Mouse (Mus musculus) induced T-regulatory cell, adult 2 months (primary cell): Measurements from ENCODE around the gene Cotl1.
A peak's percentile ranks its signal among the peaks of the same experiment; 100 is the strongest.

Experiments used
- DNase-seq: peaks from one replicate; pipeline ENCODE4 v3.0.0-alpha.2; 2012; ENCODE audit warnings: low read depth

The Cotl1 gene

GRCm38 (mm10) chr8:119817446-119817845 lies 22.9 kb downstream of the Cotl1 start:
- DNase-seq = no peak

GRCm38 (mm10) chr8:119816219-119816618 lies 24.1 kb downstream of the Cotl1 start:
- no peak for DNase-seq

DNA sequence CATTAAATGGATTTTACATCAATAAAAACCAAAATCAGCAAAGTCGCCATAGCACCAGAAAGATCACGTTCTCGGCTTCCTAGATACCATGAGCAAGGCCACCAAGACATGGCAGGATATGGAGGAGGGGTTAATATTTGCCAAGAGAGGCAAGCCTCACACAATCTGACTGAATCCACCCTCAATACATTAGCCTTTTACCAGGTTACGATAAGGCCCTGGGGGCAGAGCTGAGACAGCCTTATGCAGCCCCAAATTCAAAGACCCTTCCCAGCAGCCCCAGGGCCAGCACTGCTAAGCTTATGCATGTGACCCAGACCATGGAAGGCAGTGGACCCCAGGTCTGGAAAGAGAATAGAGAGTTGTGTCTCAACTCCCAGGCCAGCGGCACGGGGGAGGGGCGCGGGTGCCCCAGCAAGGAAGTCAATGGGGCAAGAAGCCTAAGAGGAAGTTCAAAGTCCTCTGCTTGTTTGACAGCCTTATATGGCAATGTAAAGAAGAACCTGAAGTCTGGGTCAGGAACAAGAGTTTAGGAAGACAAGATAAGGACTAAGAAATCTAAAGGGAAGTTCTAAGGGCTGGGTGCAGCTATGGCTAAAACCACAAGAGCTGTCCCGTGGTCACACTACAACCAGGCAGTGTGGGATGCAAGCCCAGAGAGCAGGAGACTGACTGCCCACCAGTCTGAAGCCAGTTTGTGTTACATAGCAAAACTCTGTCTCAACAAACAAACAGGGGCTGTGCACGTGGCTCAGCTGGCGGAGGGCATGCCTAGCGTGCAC lies 27.5 kb downstream of the Cotl1 start:
- peak; percentile 70 for DNase-seq

- DNase-seq = peak; percentile 79
Observed at GRCm38 (mm10) chr8:119811925-119812324, 28.4 kb downstream of the Cotl1 start.

GRCm38 (mm10) chr8:119810953-119811499 lies 29.3 kb downstream of the Cotl1 start:
- DNase-seq = no peak

GRCm38 (mm10) chr8:119810127-119810868 lies 30.0 kb downstream of the Cotl1 start:
- DNase-seq = no peak

- no peak for DNase-seq
Observed at GRCm38 (mm10) chr8:119809620-119810019, 30.7 kb downstream of the Cotl1 start.

DNA sequence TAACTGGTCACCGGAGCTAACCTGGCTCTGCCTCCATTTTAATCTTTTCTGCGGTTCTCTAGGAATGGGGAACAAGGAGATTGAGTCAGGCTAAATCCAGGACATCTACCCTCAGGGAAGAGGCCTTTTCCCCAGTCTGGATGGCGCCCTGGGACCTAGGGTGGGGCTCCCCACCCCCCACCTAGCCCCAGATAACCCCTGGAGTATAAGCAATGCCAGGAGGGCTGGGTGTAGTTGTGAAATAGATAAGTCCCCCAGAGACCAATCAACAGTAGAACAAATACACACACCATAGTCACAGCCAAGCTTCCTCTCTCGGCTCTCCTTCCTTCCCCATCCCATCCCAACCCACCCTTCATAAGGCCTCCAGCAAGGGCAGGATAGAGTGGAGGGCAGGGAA lies 32.7 kb downstream of the Cotl1 start:
- no peak for DNase-seq

DNA sequence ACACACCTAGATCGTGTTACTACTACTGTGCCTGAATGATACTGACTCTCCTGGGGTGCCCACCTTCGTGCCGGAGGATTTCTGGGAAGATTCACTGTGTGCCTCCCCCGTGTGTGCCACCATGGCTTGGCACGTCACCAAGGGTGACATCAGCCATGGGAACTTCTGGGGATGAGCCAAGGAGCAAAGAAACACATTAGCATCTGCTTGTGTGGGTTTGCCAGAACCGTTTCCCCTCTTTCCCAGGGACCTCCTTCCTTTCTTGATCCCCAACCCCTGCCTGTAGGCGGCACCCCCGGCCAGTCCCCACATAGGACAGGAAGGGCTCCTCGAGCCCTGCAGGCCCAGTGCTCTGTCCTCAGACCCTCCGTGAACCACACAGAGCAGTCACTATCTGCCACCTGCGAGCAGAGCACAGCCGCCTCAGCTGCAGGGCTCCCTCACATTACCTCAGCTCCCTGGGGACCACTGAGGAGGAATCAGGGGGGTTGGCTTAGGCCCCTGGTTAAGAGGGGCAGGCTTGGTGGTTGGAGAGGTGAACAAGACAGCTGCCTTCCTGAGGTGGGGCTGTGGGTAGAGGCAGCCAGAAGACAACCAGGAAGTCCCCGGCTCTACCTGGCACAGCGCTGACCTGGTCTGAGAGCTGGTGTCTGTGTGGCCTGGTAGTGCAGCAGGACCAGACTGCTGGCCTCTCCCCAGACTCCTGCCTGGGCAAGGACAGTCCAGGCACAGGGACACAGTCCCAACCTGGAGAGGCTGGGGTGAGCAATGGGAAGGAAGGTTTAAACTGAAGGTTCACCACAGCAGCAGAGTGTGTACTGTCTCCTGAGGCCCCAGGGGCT lies 33.7 kb downstream of the Cotl1 start:
- DNase-seq = no peak

DNA sequence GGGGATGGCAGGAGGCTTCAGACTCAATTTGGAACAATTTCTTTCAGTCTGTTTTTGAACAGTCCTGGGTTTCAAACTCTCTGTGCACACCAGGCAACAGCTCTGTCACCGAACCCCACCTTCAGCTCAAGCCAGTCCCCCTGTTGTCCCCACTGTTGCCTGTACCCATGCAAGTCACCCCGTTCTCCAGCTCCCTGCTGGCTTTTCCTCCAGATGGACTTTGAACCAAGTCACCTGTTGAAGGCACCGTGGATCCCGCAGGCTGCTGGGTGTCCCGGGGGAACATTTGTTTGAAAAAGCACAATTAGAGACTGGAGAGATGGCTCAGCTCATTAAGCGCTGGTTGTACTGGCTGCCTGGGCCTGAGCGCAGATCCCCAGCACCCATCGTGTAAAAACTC lies 35.1 kb downstream of the Cotl1 start:
- no peak for DNase-seq

- peak; percentile 66 for DNase-seq
Observed at GRCm38 (mm10) chr8:119802592-119802991, 37.8 kb downstream of the Cotl1 start.

DNA sequence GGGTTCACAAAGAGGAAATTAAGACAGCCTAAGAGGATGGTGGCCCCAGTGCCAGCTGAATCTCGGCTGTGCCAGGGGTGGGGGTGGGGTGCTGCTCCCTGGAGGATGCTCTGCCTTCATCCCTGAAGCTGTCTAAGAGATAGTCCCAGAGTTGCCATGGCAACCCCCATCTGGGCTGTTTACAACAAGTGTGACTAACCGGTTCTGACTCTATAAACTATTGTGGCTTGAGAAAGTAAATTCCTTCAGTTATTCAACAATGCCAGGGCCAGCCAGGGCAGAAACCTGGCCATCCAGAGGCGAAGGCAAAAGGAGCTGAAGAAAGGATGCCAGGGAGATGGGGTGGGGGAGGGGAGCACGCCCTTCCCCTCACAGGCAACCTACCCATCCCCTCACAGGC lies 39.2 kb downstream of the Cotl1 start:
- DNase-seq = peak; percentile 57

- no peak for DNase-seq
Observed at GRCm38 (mm10) chr8:119798965-119799264, 41.4 kb downstream of the Cotl1 start.

- DNase-seq = peak; percentile 87
Observed at GRCm38 (mm10) chr8:119798170-119798964, 42.0 kb downstream of the Cotl1 start.

DNA sequence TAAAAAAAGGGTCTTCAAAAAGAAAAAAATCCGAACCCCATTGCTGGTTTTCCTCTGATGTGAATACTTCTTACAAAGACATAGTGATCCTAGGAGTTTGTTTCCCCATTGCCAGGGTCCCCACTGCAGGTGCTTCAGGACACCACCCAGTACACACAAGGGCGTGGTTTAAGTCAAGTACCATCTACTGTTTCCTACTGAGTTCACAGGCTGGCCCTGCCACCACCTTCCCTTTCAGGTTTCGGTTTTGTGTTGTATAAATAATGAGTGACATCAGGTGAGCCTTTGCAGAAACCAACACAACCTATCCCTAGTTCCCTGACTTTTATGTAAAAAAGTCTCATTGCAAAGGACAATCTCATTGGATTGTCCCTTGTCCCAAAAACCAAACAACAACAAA lies 44.7 kb downstream of the Cotl1 start:
- DNase-seq = peak; percentile 63

GRCm38 (mm10) chr8:119794689-119795088 lies 45.7 kb downstream of the Cotl1 start:
- no peak for DNase-seq

DNA sequence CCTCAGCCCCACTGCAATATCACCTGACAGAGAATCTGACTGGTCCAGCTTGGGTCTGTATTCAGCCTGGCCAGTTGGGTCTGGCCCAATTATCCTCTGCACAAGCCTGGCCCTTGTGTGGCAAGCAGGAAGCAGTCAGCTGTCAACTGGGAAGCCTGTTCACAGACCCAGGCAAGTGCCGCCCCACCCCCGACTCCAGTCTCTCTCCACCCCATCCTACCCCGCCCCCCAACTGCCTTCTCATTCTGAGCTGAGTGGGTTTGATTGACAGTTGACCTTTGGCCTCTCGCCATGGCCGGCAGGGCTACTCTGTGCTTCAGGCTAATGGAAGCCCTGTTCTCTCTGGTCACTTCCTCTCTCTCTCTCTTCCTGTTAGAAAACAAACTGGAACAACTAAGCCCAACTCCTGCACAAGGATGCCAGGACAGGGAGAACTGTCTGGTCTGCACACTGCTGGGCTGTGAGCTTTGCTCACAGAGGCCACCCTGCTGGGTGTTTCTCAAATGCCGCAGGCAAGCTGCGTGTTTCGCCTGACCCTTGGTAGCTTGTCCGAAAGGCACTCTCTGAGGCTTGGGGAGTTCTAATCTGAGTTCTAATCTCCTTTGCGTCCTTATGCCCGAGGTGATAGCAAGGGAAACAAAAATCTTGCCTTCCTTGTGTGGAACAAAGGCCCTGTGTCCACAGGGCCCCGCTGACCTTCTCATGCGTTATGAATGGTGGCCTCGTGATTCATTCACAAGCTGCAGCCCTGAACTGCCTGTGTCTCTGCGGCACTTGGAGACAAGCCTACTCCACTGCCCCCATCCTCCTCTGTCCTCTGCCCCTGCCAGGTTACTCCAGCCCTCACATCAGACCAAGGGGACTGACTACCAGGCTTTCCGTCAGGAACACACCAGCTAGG lies 48.3 kb downstream of the Cotl1 start:
- peak; percentile 3 for DNase-seq

GRCm38 (mm10) chr8:119789581-119789980 lies 50.8 kb downstream of the Cotl1 start:
- DNase-seq = peak; percentile 49

DNA sequence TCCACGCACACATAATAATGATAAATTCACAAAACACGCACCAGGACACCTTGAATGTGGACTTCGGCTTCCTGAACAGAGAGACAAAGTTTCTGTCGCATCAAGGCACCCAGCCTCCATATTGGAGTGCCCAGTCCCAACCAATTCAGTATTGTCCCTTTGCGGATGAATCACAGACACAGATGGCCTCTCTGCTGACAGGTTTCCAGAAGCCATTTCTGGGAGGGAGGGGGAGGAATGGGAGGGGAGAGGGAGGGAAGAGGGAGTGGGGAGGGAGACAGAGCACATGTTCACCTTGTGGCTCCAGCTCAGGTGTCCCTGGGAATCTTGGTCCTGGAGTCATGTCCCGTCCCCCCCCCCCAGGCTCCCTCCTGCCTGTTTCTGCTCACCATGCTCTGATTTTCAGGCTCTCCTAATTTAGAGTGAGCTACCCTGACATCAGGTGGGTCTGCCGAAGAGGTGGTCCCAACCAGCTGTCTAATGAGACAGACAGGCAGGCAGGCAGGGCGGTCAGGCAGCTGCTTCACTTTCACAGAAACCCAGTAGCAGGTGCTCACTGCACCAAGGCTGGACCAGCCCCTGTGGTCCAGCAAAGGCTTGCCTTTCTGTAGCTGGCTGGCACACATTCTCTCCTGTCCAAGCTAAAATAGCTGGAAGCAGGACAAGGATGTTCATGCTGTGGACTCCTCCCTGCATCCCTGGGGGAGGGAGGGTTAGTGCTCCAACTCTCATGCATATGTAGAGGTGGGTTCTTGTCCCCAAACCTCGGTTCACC lies 51.5 kb downstream of the Cotl1 start:
- peak; percentile 5 for DNase-seq

DNA sequence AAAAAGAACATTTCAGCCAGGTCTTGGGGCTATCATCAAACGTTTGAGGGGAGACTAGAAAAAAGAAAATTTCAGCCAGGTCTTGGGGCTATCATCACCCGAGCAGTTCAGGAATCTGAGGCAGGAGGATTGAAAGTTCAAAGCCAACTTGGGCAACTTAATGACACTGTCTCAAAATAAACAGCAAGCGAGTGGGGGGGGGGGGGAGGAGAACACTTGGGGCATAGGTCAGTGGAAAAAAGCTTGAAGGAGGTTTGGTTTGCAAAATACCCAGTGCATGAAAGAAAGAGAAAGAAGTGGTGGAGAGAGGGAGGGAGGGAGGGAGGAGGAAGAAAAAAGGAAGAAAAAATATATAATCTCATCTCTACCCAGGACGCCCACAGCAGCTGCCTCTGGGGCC lies 53.0 kb downstream of the Cotl1 start:
- DNase-seq = peak; percentile 61
